Mouse (Mus musculus): ENCODE data around the gene Zfhx3. TPM values are rescaled to one million over a fixed set of nuclear protein-coding genes. Genes with fewer than 3 reads are reported as not detected.

The Zfhx3 gene
- total and polyA plus RNA-seq, 2 experiments, result 1.3 to 1.5 TPM

DNA sequence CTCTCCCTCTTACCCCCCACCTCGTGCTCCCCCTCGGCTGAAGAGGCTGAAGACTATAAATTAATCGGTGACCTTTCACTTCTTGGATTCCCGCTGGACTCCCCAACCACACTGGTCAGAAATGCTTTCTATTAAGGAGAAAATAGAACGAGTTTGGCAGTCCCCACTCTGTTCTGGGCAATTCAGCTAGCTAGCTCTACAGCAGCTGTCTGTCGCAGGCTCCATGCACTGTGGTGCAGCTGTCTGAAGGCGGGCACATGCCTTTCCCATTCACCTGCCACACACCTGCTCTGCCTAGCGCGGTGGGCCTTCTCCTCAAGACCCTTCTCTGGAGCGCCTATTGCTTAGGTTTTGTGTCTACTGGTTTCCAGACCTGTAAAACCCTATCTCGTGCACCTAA is 1000.7 kb downstream of the Zfhx3 start:
- 92% methylated on average over 11 of the region's 11 CpGs for WGBS
- DNase-seq (ENCODE audit: extremely low read depth, low read depth, low spot score), result no peak
- no peaks in the 10 kb centered on the region for H3K79me2 ChIP-seq (ENCODE audit: control insufficient read depth, insufficient read depth, low read length)
- no peak overlapping the region for H3K4me3 ChIP-seq (ENCODE audit: insufficient read depth, low read depth, low read length)
- no peaks in the 10 kb centered on the region for H3K4me1 ChIP-seq (ENCODE audit: control insufficient read depth, insufficient read depth, low read length)
- no peak overlapping the region for H3K9ac ChIP-seq (ENCODE audit: low read depth, low read length)
- peaks cover 64% of the 10 kb centered on the region for H3K36me3 ChIP-seq (ENCODE audit: control insufficient read depth, insufficient read depth, low read length)
- no peak overlapping the region for H3K27ac ChIP-seq (replicated peaks; ENCODE audit: insufficient read depth, low read depth, low read length)
- H3K27me3 ChIP-seq (ENCODE audit: control insufficient read depth, insufficient read depth, low read length), result no peaks in the 10 kb centered on the region
- no peak for TF ChIP-seq POLR2A (IDR thresholded peaks at IDR 0.05; ENCODE audit: extremely low read depth, insufficient read depth, low read length)
- TF ChIP-seq CTCF (IDR thresholded peaks at IDR 0.05; ENCODE audit: low read depth, low read length), result no peak

DNA sequence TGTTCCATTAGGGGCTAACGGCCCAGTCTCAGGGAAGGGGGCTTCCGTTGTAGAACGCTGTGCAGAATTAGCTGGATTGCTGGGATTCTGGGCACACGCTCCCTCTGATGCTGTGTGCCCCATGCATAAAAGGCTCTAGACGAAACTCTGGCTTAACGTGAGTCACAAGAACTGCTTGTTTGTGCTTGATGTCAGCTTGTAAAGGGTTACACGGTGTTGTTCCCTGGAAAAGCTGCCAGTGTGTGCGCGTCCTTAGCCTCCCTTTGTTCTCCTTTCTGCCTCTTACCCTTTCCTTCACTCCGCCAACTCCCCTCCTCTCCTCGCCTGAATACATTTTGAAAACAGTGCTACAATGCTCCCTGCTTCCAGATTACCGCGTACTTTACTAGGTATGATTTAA is 1001.9 kb downstream of the Zfhx3 start:
- H3K27me3 ChIP-seq (ENCODE audit: control insufficient read depth, insufficient read depth, low read length), result peaks cover under 1% of the 10 kb centered on the region; the same call in 1 of the 2 replicates
- no peaks in the 10 kb centered on the region for H3K4me1 ChIP-seq (ENCODE audit: control insufficient read depth, insufficient read depth, low read length)
- peaks cover 74% of the 10 kb centered on the region for H3K36me3 ChIP-seq (ENCODE audit: control insufficient read depth, insufficient read depth, low read length)
- no peak overlapping the region for H3K27ac ChIP-seq (replicated peaks; ENCODE audit: insufficient read depth, low read depth, low read length)
- H3K79me2 ChIP-seq (ENCODE audit: control insufficient read depth, insufficient read depth, low read length), result no peaks in the 10 kb centered on the region
- no peak overlapping the region for H3K9ac ChIP-seq (ENCODE audit: low read depth, low read length)
- DNase-seq (ENCODE audit: extremely low read depth, low read depth, low spot score), result no peak
- no peak for TF ChIP-seq CTCF (IDR thresholded peaks at IDR 0.05; ENCODE audit: low read depth, low read length)
- TF ChIP-seq POLR2A (IDR thresholded peaks at IDR 0.05; ENCODE audit: extremely low read depth, insufficient read depth, low read length), result no peak
- 96% methylated on average over 13 of the region's 13 CpGs for WGBS
- no peak overlapping the region for H3K4me3 ChIP-seq (ENCODE audit: insufficient read depth, low read depth, low read length)

- H3K9ac ChIP-seq (ENCODE audit: low read depth, low read length), result no peak overlapping the region
- no peaks in the 10 kb centered on the region for H3K4me1 ChIP-seq (ENCODE audit: control insufficient read depth, insufficient read depth, low read length)
- H3K4me3 ChIP-seq (ENCODE audit: insufficient read depth, low read depth, low read length), result no peak overlapping the region
- peaks cover 76% of the 10 kb centered on the region for H3K36me3 ChIP-seq (ENCODE audit: control insufficient read depth, insufficient read depth, low read length)
- WGBS, result 98% methylated on average over 21 of the region's 21 CpGs
- H3K27ac ChIP-seq (replicated peaks; ENCODE audit: insufficient read depth, low read depth, low read length), result no peak overlapping the region
- peaks cover 5% of the 10 kb centered on the region; the same call in 1 of the 2 replicates for H3K27me3 ChIP-seq (ENCODE audit: control insufficient read depth, insufficient read depth, low read length)
- TF ChIP-seq POLR2A (IDR thresholded peaks at IDR 0.05; ENCODE audit: extremely low read depth, insufficient read depth, low read length), result no peak
- TF ChIP-seq CTCF (IDR thresholded peaks at IDR 0.05; ENCODE audit: low read depth, low read length), result no peak
- DNase-seq (ENCODE audit: extremely low read depth, low read depth, low spot score), result no peak
- no peaks in the 10 kb centered on the region for H3K79me2 ChIP-seq (ENCODE audit: control insufficient read depth, insufficient read depth, low read length)
Observed at GRCm38 (mm10) chr8:108950311-108950710, 1007.9 kb downstream of the Zfhx3 start.

DNA sequence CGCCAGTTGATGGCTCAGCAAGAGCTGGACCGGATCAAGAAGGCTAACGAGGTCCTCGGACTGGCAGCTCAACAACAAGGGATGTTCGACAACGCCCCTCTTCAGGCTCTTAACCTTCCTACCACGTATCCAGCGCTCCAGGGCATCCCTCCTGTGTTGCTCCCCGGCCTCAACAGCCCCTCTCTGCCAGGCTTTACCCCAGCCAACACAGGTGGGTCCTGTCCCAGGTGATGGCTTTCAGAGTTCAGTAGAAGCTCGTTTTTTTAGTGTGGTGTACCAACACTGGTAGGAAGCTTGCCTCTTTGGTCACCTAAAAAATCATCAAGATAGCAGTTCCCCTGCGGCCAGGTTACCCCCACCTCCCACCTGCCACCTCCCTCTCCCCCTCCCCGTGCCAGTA is 1009.1 kb downstream of the Zfhx3 start:
- H3K79me2 ChIP-seq (ENCODE audit: control insufficient read depth, insufficient read depth, low read length), result no peaks in the 10 kb centered on the region
- H3K9ac ChIP-seq (ENCODE audit: low read depth, low read length), result no peak overlapping the region
- 96% methylated on average over 12 of the region's 12 CpGs for WGBS
- no peaks in the 10 kb centered on the region for H3K4me1 ChIP-seq (ENCODE audit: control insufficient read depth, insufficient read depth, low read length)
- TF ChIP-seq POLR2A (IDR thresholded peaks at IDR 0.05; ENCODE audit: extremely low read depth, insufficient read depth, low read length) (no peak), CTCF (IDR thresholded peaks at IDR 0.05; ENCODE audit: low read depth, low read length) (no peak)
- no peak overlapping the region for H3K4me3 ChIP-seq (ENCODE audit: insufficient read depth, low read depth, low read length)
- DNase-seq (ENCODE audit: extremely low read depth, low read depth, low spot score), result no peak
- H3K27ac ChIP-seq (replicated peaks; ENCODE audit: insufficient read depth, low read depth, low read length), result no peak overlapping the region
- H3K36me3 ChIP-seq (ENCODE audit: control insufficient read depth, insufficient read depth, low read length), result peaks cover 72% of the 10 kb centered on the region
- H3K27me3 ChIP-seq (ENCODE audit: control insufficient read depth, insufficient read depth, low read length), result peaks cover 5% of the 10 kb centered on the region; the same call in 1 of the 2 replicates

GRCm38 (mm10) chr8:108956416-108956815 is 1014.0 kb downstream of the Zfhx3 start:
- DNase-seq (ENCODE audit: extremely low read depth, low read depth, low spot score), result no peak
- Histone ChIP-seq H3K4me1 (ENCODE audit: control insufficient read depth, insufficient read depth, low read length) (no peaks in the 10 kb centered on the region), H3K27ac (replicated peaks; ENCODE audit: insufficient read depth, low read depth, low read length) (no peak overlapping the region), H3K4me3 (ENCODE audit: insufficient read depth, low read depth, low read length) (no peak overlapping the region), H3K36me3 (ENCODE audit: control insufficient read depth, insufficient read depth, low read length) (peaks cover 28% of the 10 kb centered on the region), H3K79me2 (ENCODE audit: control insufficient read depth, insufficient read depth, low read length) (no peaks in the 10 kb centered on the region), H3K9ac (ENCODE audit: low read depth, low read length) (no peak overlapping the region), H3K27me3 (ENCODE audit: control insufficient read depth, insufficient read depth, low read length) (no peaks in the 10 kb centered on the region)
- WGBS, result 93% methylated on average over 37 of the region's 37 CpGs
- no peak for TF ChIP-seq CTCF (IDR thresholded peaks at IDR 0.05; ENCODE audit: low read depth, low read length)
- TF ChIP-seq POLR2A (IDR thresholded peaks at IDR 0.05; ENCODE audit: extremely low read depth, insufficient read depth, low read length), result no peak

DNA sequence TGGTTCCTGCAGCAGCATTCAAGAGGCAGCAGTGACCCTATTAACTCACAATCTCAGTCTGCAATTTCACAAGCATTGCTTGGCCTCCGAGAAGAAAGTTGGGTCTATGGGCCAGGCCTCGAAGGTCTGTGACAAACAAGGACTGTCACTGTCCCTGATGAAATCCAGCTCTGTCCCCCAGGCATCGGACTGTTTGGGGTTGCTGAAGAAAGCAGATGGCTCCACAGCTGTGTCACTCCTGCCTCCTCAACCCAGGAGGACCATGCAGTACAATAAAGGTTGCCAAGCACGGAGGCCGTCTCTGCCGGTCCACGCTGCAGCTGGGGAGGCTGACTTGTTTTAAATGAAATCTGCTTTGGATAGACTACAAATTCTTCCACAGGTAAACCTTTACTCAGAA is 1020.1 kb downstream of the Zfhx3 start:
- H3K36me3 ChIP-seq (ENCODE audit: control insufficient read depth, insufficient read depth, low read length), result no peaks in the 10 kb centered on the region
- no peak for DNase-seq (ENCODE audit: extremely low read depth, low read depth, low spot score)
- H3K27ac ChIP-seq (replicated peaks; ENCODE audit: insufficient read depth, low read depth, low read length), result no peak overlapping the region
- TF ChIP-seq POLR2A (IDR thresholded peaks at IDR 0.05; ENCODE audit: extremely low read depth, insufficient read depth, low read length), result no peak
- no peak for TF ChIP-seq CTCF (IDR thresholded peaks at IDR 0.05; ENCODE audit: low read depth, low read length)
- no peak overlapping the region for H3K4me3 ChIP-seq (ENCODE audit: insufficient read depth, low read depth, low read length)
- H3K79me2 ChIP-seq (ENCODE audit: control insufficient read depth, insufficient read depth, low read length), result no peaks in the 10 kb centered on the region
- 89% methylated on average over 7 of the region's 7 CpGs for WGBS
- no peaks in the 10 kb centered on the region for H3K27me3 ChIP-seq (ENCODE audit: control insufficient read depth, insufficient read depth, low read length)
- H3K9ac ChIP-seq (ENCODE audit: low read depth, low read length), result no peak overlapping the region
- no peaks in the 10 kb centered on the region for H3K4me1 ChIP-seq (ENCODE audit: control insufficient read depth, insufficient read depth, low read length)
